Mouse (Mus musculus) heart, postnatal 14 days (tissue): ENCODE results near the gene Spock1. TPM values are rescaled to one million over a fixed set of nuclear protein-coding genes. Genes with fewer than 3 reads are reported as not detected.

Experiments
- DNase-seq, 2 experiments: peaks; one replicate each; pipeline ENCODE4 v3.0.0; 2021 to 2022
- intact Hi-C: fragments of 180-260 bp; cut with DNase I; formaldehyde crosslinking; loops from one replicate; pipeline ENCODE4 v1.15.1; 2025
- total RNA-seq, 2 experiments: library from RNA; stranded (reverse); gene quantifications; 2 replicates each; pipeline ENCODE4 v1.2.3; 2021

Gene Spock1
- total RNA-seq, 2 experiments from 2014 or later: 0.15 to 0.45 TPM

- intact Hi-C loops: no loop called here
Measured at GRCm38 (mm10) chr13:57435726-57436220, 472.4 kb downstream of the Spock1 start.

GRCm38 (mm10) chr13:57433848-57434247, 474.3 kb downstream of the Spock1 start:
- intact Hi-C loops: no loop called here
- DNase-seq: no peak

More at GRCm38 (mm10) chr13:57435726-57436220, 472.4 kb downstream of the Spock1 start:
- DNase-seq: no peak

- intact Hi-C loops: no loop called here
- DNase-seq: no peak
Measured at GRCm38 (mm10) chr13:57431815-57432214, 476.3 kb downstream of the Spock1 start.

- intact Hi-C loops: no loop called here
- DNase-seq: no peak
Measured at GRCm38 (mm10) chr13:57428840-57429239, 479.3 kb downstream of the Spock1 start.

GRCm38 (mm10) chr13:57418781-57419180, 489.4 kb downstream of the Spock1 start:
- intact Hi-C loops: no loop called here
- no peak for DNase-seq

GRCm38 (mm10) chr13:57414716-57415115, 493.4 kb downstream of the Spock1 start:
- intact Hi-C loops: no loop called here

GRCm38 (mm10) chr13:57407666-57408065, 500.5 kb downstream of the Spock1 start:
- DNase-seq: no peak
- intact Hi-C loops: no loop called here

More at GRCm38 (mm10) chr13:57414716-57415115, 493.4 kb downstream of the Spock1 start:
- DNase-seq: no peak

- intact Hi-C loops: no loop called here
- DNase-seq: no peak
Measured at GRCm38 (mm10) chr13:57402386-57402785, 505.7 kb downstream of the Spock1 start.

GRCm38 (mm10) chr13:57372141-57372700, 535.9 kb downstream of the Spock1 start:
- DNase-seq: no peak
- intact Hi-C loops: no loop called here

Other genes starting within 250 kb of the Spock1 start
- gene Klhl3, start 205.3 kb upstream of the Spock1 start, total RNA-seq: 1 to 10 TPM; 3.7 to 4.1 TPM
- gene Hnrnpa0, start 220.2 kb upstream of the Spock1 start, total RNA-seq: 10 to 100 TPM; 87.3 to 92.4 TPM
- 10 to 100 TPM; 18.3 to 22.4 TPM for gene Idnk, start 249.3 kb upstream of the Spock1 start, total RNA-seq